Mouse (Mus musculus) spleen, adult 12 weeks (tissue): ENCODE results near the gene Clic5.

Experiments used
- DNase-seq: peaks from one replicate; pipeline ENCODE4 v3.0.0; 2022; ENCODE audit warnings: low spot score

Gene Clic5

DNA sequence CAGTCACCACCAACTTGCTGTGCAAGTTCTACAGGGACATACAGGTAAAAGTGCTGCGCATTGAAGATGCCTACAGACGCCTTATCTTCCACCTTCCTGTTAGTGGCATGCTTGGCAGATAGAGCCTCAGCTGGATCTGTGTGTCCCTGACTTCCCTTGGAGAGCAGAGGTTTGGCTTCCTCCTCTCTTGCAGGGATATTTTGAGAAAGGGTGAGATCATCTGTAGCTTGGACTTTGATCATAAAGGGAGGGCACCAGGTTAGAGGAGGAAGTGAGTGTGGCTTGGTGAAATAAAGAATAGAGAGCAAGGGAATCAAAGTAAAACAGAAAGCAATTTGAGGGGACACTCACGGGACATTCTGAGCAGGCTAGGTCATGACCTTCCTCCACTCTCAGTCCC lies 4.6 kb downstream of the Clic5 start:
- DNase-seq, result no peak

GRCm38 (mm10) chr17:44199158-44199557 lies 10.8 kb downstream of the Clic5 start:
- no peak for DNase-seq

DNA sequence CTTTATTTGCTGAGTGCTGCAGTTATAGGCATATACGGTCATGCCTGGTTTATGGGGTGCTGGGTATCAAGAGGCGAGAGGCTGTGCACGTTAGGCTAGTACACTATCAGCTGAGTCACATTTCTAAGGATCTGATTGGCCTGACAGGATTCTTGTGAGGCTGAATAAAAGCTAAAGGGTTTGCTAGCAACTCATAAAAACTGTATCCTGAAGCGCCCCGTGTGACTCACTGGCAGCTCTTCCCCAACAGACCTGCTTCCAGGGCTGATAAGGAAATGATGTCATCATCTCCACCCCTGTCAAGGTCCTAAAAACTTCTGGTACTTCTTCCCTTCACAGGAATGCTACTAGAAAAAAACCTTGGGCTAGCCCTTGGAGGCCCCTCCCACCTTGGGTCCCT lies 14.6 kb downstream of the Clic5 start:
- no peak for DNase-seq

DNA sequence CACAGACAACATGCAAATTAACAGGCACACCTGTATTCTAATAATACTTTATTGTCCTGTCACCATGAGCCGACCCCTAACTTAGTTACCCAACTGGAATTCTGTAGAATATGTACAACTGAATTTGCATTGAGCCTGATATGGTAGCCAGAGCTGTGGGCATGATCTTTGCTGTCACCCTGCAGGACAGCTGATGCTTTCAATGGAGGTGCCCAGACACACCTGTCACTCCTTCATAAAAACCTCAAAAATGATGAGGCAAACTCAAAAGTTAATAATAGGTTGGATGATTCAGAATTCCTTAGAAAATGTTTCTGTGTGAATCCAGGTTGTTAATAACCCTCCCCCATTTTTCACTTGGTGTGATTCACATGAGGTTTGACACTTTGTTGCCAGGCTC lies 16.4 kb downstream of the Clic5 start:
- DNase-seq, result no peak

- DNase-seq, result no peak
Observed at GRCm38 (mm10) chr17:44205562-44205961, 17.2 kb downstream of the Clic5 start.

DNA sequence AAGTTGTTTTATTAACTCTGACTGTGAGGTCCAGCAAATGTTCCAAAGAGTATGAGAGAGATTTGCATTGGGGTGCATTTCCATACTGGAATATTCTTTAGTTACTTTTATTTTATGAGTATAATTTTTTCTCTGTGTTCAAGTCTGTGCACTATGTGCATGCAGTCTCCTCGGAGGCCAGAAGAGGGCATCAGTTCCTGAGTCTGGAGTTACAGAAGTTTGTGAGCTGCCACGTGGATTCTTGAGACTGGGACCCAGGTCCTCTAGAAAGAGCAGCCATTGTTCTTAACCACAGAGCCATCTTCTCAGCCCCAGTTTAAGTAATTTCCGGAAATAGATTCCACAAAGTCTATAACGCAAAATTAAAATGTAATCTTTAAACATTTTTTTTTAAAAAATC lies 20.5 kb downstream of the Clic5 start:
- no peak for DNase-seq

- no peak for DNase-seq
Observed at GRCm38 (mm10) chr17:44212960-44213619, 24.7 kb downstream of the Clic5 start.

GRCm38 (mm10) chr17:44215196-44215799 lies 26.9 kb downstream of the Clic5 start:
- no peak for DNase-seq

- no peak for DNase-seq
Observed at GRCm38 (mm10) chr17:44217185-44217584, 28.8 kb downstream of the Clic5 start.

- no peak for DNase-seq
Observed at GRCm38 (mm10) chr17:44219943-44220342, 31.6 kb downstream of the Clic5 start.

GRCm38 (mm10) chr17:44228428-44228827 lies 40.0 kb downstream of the Clic5 start:
- DNase-seq, result no peak

GRCm38 (mm10) chr17:44230083-44230482 lies 41.7 kb downstream of the Clic5 start:
- DNase-seq, result no peak

DNA sequence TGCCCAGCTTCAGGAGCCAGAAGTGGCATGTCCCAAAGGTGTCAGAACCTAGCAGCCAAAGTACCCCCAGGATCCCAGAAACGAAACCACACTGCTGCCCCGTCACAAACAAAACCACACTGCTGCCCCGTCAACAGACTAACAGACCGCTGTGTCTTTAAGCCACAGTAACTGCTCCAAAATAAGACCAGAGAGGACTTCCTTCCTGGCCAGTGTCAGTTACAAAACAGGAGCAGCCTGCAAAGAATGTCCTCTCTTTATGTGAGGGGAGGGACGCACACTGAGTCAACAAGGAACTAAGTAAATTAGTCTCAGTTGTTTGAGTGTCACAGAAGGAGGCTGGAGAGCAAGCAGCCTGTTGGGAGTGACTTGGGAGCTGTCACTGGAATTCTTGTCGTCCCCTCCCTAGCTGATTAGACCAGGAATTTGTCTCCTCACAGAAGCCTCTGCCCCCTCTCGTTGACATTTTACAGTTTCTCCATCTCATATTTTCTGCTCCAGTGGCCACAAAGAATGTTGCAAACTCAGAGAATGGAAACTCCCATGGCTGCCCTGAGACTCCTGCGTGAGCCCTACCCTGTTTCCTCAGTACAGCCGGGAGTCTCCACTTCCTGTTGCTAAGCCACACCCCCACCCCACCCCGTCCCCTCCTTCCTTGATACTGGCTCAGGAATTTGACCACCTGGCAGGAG lies 50.8 kb downstream of the Clic5 start:
- no peak for DNase-seq

- DNase-seq, result no peak
Observed at GRCm38 (mm10) chr17:44240742-44241141, 52.4 kb downstream of the Clic5 start.

- DNase-seq, result no peak
Observed at GRCm38 (mm10) chr17:44244096-44244495, 55.7 kb downstream of the Clic5 start.

- DNase-seq, result no peak
Observed at GRCm38 (mm10) chr17:44244625-44245024, 56.2 kb downstream of the Clic5 start.

GRCm38 (mm10) chr17:44246153-44246700 lies 57.8 kb downstream of the Clic5 start:
- DNase-seq, result no peak

DNA sequence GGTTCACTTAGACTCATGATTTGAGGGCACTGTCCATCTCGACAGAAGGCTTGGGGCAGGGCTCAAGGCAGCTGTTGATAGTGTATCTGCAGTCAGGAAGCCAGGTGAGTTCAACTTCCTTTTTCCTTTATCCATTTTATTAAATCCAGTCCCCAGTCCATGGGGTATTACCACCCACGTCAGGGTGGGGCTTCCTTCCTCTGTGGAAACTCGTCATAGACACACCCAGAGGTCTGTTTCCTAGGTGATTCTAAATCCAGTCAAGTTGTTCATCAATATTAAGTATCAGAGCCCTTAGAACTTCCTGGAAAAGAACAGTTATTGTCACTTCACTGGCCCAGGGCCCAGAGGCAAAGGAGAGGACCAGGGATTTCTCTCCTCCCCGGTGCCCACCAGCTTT lies 61.2 kb downstream of the Clic5 start:
- DNase-seq, result no peak

- DNase-seq, result no peak
Observed at GRCm38 (mm10) chr17:44252653-44253052, 64.3 kb downstream of the Clic5 start.

DNA sequence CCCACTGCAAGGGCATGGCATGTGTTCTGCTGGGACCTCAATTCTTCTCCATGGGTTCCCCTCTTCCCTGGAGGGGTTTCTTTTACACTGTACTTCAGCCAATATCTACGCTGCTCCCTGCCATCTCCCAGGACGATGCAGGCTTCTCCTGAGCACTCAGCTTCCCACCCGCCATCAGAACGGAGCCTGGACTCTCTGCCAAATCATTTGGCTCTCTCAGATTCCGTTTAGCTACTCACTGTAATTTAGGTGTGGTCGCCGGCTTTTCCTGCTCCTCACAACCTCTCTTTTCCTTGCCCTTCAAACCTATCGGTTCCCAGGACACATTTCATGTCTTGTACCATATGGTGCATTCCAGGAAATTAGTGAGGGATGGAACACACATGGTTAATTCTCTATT lies 66.3 kb downstream of the Clic5 start:
- DNase-seq, result no peak

DNA sequence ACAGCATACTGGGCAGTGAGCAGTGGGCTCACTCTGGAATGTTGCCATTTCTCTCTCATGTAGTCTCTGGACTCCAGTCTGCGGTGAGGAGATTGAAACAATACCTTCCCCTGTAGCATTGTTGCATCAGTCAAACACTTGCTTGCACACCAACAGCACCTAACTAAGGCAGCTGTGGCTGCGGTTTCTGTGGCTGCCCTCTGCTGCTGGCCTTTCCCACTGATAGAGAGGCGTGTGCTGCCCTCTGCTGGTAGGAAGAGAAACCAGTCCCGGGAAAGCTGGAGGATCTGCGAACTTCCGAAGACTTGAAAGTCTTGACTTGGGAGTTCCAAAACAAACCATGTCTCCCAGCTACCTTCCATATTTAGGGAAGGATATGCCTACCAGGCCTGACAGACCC lies 68.2 kb downstream of the Clic5 start:
- peak; percentile 26 for DNase-seq

GRCm38 (mm10) chr17:44259245-44259644 lies 70.9 kb downstream of the Clic5 start:
- DNase-seq, result no peak

DNA sequence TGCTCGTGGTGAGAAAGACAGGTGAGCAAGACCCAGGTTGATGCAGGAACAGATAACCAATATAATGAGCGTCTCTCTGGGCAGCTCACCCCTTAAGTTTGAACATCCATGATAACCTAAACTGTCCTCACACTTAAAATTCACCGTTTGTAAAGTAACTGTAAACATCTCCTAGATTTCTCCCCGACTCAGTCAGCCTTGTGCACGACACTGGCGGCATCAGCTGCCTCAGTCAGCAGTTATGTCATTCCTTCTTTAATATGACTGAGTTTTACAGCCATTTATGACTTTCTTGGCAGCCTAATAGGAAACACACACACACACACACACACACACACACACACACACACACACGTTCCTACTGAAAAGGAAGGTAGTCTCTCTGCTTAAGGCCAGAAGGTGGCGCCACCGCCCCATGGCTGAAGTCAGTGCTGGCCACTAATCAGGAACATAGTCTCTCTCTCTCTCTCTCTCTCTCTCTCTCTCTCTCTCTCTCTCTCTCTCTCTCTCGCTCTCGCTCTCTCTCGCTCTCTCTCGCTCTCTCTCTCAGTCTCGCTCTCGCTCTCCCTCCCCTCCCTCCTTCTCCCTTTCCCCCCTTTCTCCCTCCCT lies 73.3 kb downstream of the Clic5 start:
- no peak for DNase-seq
